Mouse (Mus musculus) liver, embryonic 15.5 days (tissue): ENCODE measurements around the gene Mfge8. TPM values are rescaled to one million over a fixed set of nuclear protein-coding genes. Genes with fewer than 3 reads are reported as not detected.

Experiments
- ATAC-seq: fragments of 200-750 bp; cut with Nextera tagmentation; 2 replicates; pipeline ENCODE4 v1.8.0; 2017; ENCODE audit warnings: moderate number of reproducible peaks, mild to moderate bottlenecking, moderate library complexity; ENCODE audit not compliant: insufficient read depth
- H3K27ac ChIP-seq: fragments of 300-500 bp; sonication (generic); replicated peaks from 2 replicates; pipeline ENCODE4 v1.5.1; 2015; ENCODE audit warnings: mild to moderate bottlenecking, inconsistent platforms
- H3K27me3 ChIP-seq: fragments of 300-500 bp; sonication (generic); 2 replicates; pipeline ENCODE4 v1.6.1; 2015; ENCODE audit warnings: mild to moderate bottlenecking, inconsistent platforms
- H3K36me3 ChIP-seq: fragments of 300-500 bp; sonication (generic); replicated peaks from 2 replicates; pipeline ENCODE4 v1.6.1; 2015; ENCODE audit warnings: moderate library complexity, mild to moderate bottlenecking, inconsistent platforms
- H3K4me1 ChIP-seq: fragments of 300-500 bp; sonication (generic); replicated peaks from 2 replicates; pipeline ENCODE4 v1.6.1; 2015; ENCODE audit warnings: inconsistent platforms
- H3K4me2 ChIP-seq: fragments of 300-500 bp; sonication (generic); 2 replicates; pipeline ENCODE4 v1.6.1; 2015; ENCODE audit warnings: moderate library complexity, mild to moderate bottlenecking, inconsistent platforms
- H3K4me3 ChIP-seq: fragments of 300-500 bp; sonication (generic); replicated peaks from 2 replicates; pipeline ENCODE4 v1.5.1; 2015; ENCODE audit warnings: mild to moderate bottlenecking, inconsistent platforms
- H3K9ac ChIP-seq: fragments of 300-500 bp; sonication (generic); 2 replicates; pipeline ENCODE4 v1.6.1; 2015; ENCODE audit warnings: moderate library complexity, mild to moderate bottlenecking, inconsistent platforms
- H3K9me3 ChIP-seq: fragments of 300-500 bp; sonication (generic); replicated peaks from 2 replicates; pipeline ENCODE4 v1.6.1; 2016; ENCODE audit warnings: inconsistent platforms
- WGBS: fragments of 180-500 bp; shearing (Covaris S2); methylation state at CpG from one replicate; pipeline ENCODE4 v1.1.7; 2015; ENCODE audit warnings: mixed read lengths; ENCODE audit not compliant: insufficient replicate concordance; 5-methylcytosine and 5-hydroxymethylcytosine counted together
- polyA plus RNA-seq: library from polyadenylated mRNA; unstranded; fragments of >200 nt; fragmentation: Nextera tagmentation; extraction: Ambion mirVana; gene quantifications from 2 replicates; pipeline ENCODE4 v1.2.1, GENCODE M21; 2015

The Mfge8 gene
- polyA plus RNA-seq: 82.5 and 90.8 TPM in 2 replicates

DNA sequence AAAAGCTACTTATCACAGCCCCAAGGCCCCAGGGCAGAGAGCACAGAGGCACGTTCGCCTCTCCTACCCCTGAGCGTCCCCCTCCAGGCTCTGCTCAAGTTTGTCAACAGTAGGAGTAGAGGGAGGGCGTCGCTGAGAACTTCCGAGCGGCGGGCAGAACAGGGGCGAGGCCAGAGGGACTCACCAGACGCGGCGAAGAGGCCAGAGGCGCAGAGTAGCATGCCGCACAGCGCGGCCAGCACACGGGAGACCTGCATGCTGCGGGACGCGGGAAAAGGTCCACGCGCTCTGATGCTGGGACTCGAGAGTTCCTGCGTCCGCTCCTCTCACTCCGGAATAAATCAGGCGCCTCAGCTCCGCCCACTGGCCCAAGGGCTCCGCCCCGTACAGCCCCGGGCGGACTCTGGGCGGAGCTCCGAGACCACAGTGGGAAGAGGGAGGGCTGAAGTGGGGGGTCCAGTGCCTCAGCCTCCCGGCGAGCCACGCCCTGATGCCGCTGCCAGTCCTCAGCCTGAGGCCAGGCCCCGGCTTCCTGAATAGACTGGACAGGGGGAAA lies at the start of gene Mfge8:
TSS of gene Mfge8 (minus strand) at position 350 of the 556 bp plus-strand sequence.
- H3K4me3 ChIP-seq: peak within 1 kb of the TSS; percentile 61
- peak within 1 kb of the TSS; percentile 78 for H3K4me2 ChIP-seq
- ATAC-seq: peak; percentile 80
- peak within 1 kb of the TSS; percentile 42; the same call in 1 of the 2 replicates for H3K9ac ChIP-seq
- under 1% methylated on average over 39 of the region's 39 CpGs for WGBS
- H3K9me3 ChIP-seq: no peaks in the 10 kb centered on the region
- 0 out of 2 replicates have a peak within 1 kb of the TSS, but pooled peaks have one; percentile 19 for H3K27ac ChIP-seq
- H3K4me1 ChIP-seq: peaks cover 25% of the 10 kb centered on the region
- H3K27me3 ChIP-seq: no peaks in the 10 kb centered on the region
- H3K36me3 ChIP-seq: no peaks in the 10 kb centered on the region

DNA sequence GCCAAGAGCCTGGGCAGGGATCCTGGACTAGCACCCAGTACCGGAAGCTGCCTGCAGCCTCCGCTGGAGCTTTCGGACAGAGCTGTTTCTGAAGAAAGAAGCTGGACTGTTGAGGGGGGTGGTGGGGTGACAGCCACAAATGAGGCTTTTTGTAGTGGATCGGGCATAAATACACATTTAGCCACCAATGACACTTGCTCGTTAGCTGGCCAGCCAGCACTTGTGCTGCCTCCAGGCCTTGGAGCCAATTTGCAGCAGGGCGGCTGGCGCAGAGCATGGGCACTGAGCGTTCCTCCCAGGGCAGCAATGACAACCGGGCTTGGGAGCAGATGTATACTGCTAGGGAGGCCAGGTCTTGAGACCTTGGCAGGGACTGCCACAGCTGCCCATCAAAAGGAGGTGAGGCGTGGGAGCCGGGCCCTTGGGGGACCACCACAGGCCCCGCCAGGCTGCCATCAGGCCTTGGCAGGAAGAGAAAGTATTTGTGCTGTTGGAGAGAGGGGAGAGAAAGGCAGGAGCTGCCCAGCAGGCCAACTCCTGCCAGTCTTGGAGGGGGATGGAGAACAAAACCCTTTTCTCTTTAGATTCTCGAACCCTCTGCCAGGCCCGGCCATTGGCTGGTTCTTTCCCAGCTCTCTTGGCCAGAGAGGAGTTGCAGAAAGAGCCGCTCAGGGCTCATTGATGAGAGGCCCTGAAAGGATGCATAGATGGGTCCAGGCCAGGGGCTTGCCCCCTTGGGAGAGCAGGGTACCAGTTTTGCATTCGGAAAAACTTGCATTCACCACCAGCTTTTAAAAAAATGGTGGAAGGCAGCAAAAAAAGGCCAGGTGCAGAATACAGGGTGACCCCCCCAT lies 45.9 kb upstream of the Mfge8 start:
- no peak overlapping the region for H3K27ac ChIP-seq
- no peaks in the 10 kb centered on the region for H3K9me3 ChIP-seq
- no peaks in the 10 kb centered on the region for H3K36me3 ChIP-seq
- H3K27me3 ChIP-seq: peaks cover 3% of the 10 kb centered on the region; the same call in 1 of the 2 replicates
- no peak overlapping the region for H3K9ac ChIP-seq
- no peak overlapping the region for H3K4me2 ChIP-seq
- ATAC-seq: no peak
- H3K4me3 ChIP-seq: no peak overlapping the region
- no peaks in the 10 kb centered on the region; the same call in 1 of the 2 replicates for H3K4me1 ChIP-seq
- 71% methylated on average over 16 of the region's 16 CpGs for WGBS

- no peaks in the 10 kb centered on the region; the same call in 1 of the 2 replicates for H3K4me1 ChIP-seq
- H3K9ac ChIP-seq: no peak overlapping the region
- H3K36me3 ChIP-seq: no peaks in the 10 kb centered on the region
- no peaks in the 10 kb centered on the region for H3K9me3 ChIP-seq
- no peak overlapping the region for H3K4me2 ChIP-seq
- H3K27ac ChIP-seq: no peak overlapping the region
- peaks cover 3% of the 10 kb centered on the region; the same call in 1 of the 2 replicates for H3K27me3 ChIP-seq
- 27% methylated on average over 5 of the region's 5 CpGs for WGBS
- no peak overlapping the region for H3K4me3 ChIP-seq
- no peak for ATAC-seq
These were observed 45.1 kb upstream of the Mfge8 start for GRCm38 (mm10) chr7:79193936-79194335.

GRCm38 (mm10) chr7:79191501-79191900 lies 42.6 kb upstream of the Mfge8 start:
- H3K4me3 ChIP-seq: no peak overlapping the region
- no peaks in the 10 kb centered on the region for H3K9me3 ChIP-seq
- 43% methylated on average over 5 of the region's 5 CpGs for WGBS
- peaks cover 3% of the 10 kb centered on the region; the same call in 1 of the 2 replicates for H3K27me3 ChIP-seq
- no peaks in the 10 kb centered on the region for H3K36me3 ChIP-seq
- no peak overlapping the region for H3K9ac ChIP-seq
- ATAC-seq: no peak
- no peak overlapping the region for H3K27ac ChIP-seq
- no peaks in the 10 kb centered on the region; the same call in 1 of the 2 replicates for H3K4me1 ChIP-seq
- no peak overlapping the region for H3K4me2 ChIP-seq

DNA sequence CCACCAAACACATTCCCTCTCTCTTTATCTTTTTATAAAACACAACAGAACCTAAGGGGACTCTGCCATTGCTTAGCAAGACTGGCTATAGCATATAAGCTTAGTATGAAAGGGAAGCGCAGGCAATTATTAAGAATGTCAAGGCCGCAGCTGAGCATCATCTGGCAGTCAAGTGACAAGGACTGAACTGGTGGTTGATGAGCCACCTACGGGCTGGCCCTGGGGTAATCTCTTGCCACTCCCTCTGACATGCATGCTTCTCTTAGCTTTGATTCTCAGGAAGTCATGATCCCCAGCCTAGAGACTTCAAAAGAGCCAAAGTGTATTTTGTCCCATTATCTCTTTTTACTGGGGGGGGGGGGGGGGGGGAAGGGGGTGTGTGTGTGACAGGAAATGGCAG lies 41.7 kb upstream of the Mfge8 start:
- no peaks in the 10 kb centered on the region for H3K9me3 ChIP-seq
- H3K27me3 ChIP-seq: peaks cover 3% of the 10 kb centered on the region; the same call in 1 of the 2 replicates
- no peak overlapping the region for H3K4me2 ChIP-seq
- H3K36me3 ChIP-seq: no peaks in the 10 kb centered on the region
- ATAC-seq: no peak
- no peak overlapping the region for H3K9ac ChIP-seq
- WGBS: 29% methylated on average over 3 of the region's 3 CpGs
- no peaks in the 10 kb centered on the region; the same call in 1 of the 2 replicates for H3K4me1 ChIP-seq
- H3K4me3 ChIP-seq: no peak overlapping the region
- H3K27ac ChIP-seq: no peak overlapping the region

GRCm38 (mm10) chr7:79189211-79189610 lies 40.4 kb upstream of the Mfge8 start:
- Histone ChIP-seq H3K9me3 (no peaks in the 10 kb centered on the region), H3K4me2 (no peak overlapping the region), H3K27me3 (peaks cover 3% of the 10 kb centered on the region; the same call in 1 of the 2 replicates), H3K27ac (no peak overlapping the region), H3K36me3 (no peaks in the 10 kb centered on the region), H3K4me3 (no peak overlapping the region), H3K9ac (no peak overlapping the region), H3K4me1 (no peaks in the 10 kb centered on the region; the same call in 1 of the 2 replicates)
- ATAC-seq: no peak
- 29% methylated on average over 3 of the region's 5 CpGs for WGBS

GRCm38 (mm10) chr7:79187591-79187990 lies 38.7 kb upstream of the Mfge8 start:
- Histone ChIP-seq H3K9me3 (no peaks in the 10 kb centered on the region), H3K36me3 (no peaks in the 10 kb centered on the region), H3K4me1 (no peaks in the 10 kb centered on the region), H3K4me3 (no peak overlapping the region), H3K27me3 (peaks cover 3% of the 10 kb centered on the region; the same call in 1 of the 2 replicates), H3K27ac (no peak overlapping the region), H3K9ac (no peak overlapping the region), H3K4me2 (no peak overlapping the region)
- 69% methylated on average over 2 of the region's 2 CpGs for WGBS
- no peak for ATAC-seq

DNA sequence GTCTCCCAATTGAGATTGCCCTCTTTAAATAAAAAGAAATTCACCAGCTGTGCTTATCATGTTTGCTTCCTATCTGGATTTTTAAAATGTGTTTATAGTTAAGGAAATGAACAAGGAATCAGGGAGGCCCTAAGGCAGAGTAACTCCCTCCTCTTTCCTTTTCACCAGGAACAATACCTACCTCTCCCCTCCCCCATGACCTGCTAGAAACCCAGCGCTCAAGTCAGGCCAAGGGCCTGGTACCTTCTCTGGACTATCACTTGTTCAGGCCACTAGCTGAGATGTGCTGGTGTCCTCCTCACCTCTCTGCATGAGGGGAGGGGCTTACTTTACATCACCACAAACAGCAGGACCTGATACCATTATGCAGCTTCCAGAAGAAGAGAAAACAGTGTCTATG lies 34.6 kb upstream of the Mfge8 start:
- H3K36me3 ChIP-seq: no peaks in the 10 kb centered on the region
- H3K4me1 ChIP-seq: no peaks in the 10 kb centered on the region
- no peaks in the 10 kb centered on the region for H3K9me3 ChIP-seq
- H3K27ac ChIP-seq: no peak overlapping the region
- no peaks in the 10 kb centered on the region for H3K27me3 ChIP-seq
- ATAC-seq: no peak
- no peak overlapping the region for H3K4me3 ChIP-seq
- H3K4me2 ChIP-seq: no peak overlapping the region
- no peak overlapping the region for H3K9ac ChIP-seq
- 45% methylated on average over 1 of the region's 1 CpGs for WGBS

DNA sequence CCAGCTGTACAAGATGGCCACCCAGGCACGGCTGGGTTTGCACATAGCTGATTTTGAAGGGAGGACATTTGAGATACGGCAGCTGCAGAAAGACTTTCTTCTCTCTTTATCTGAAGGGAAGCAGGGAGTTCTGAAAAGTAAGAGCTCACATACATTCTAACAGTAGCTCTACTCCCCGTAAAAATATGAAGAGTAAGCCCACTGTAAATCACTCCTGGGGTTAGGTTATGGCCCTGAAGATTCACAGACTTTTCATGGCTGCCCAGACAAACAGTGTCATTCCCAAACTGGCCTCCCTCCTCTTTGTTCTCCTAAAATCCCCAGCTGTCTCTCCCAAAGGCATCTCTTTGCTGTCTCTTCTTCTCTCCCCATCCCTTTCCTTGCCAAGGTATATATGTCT lies 24.9 kb upstream of the Mfge8 start:
- H3K4me2 ChIP-seq: no peak overlapping the region
- 0 out of 2 replicates have a peak, but pooled peaks cover 4% of the 10 kb centered on the region for H3K4me1 ChIP-seq
- H3K4me3 ChIP-seq: no peak overlapping the region
- ATAC-seq: no peak
- H3K36me3 ChIP-seq: no peaks in the 10 kb centered on the region
- H3K27ac ChIP-seq: no peak overlapping the region
- no peaks in the 10 kb centered on the region for H3K27me3 ChIP-seq
- WGBS: 59% methylated on average over 3 of the region's 3 CpGs
- H3K9me3 ChIP-seq: no peaks in the 10 kb centered on the region
- no peak overlapping the region for H3K9ac ChIP-seq

- ATAC-seq: peak; percentile 54
- WGBS: 63% methylated on average over 1 of the region's 1 CpGs
- no peak overlapping the region for H3K9ac ChIP-seq
- H3K27ac ChIP-seq: no peak overlapping the region
- H3K4me3 ChIP-seq: no peak overlapping the region
- 0 out of 2 replicates have a peak, but pooled peaks cover 4% of the 10 kb centered on the region for H3K4me1 ChIP-seq
- no peaks in the 10 kb centered on the region; the same call in 1 of the 2 replicates for H3K27me3 ChIP-seq
- H3K36me3 ChIP-seq: no peaks in the 10 kb centered on the region
- H3K4me2 ChIP-seq: no peak overlapping the region
- H3K9me3 ChIP-seq: no peaks in the 10 kb centered on the region
These were observed 22.9 kb upstream of the Mfge8 start for GRCm38 (mm10) chr7:79171782-79172181.

DNA sequence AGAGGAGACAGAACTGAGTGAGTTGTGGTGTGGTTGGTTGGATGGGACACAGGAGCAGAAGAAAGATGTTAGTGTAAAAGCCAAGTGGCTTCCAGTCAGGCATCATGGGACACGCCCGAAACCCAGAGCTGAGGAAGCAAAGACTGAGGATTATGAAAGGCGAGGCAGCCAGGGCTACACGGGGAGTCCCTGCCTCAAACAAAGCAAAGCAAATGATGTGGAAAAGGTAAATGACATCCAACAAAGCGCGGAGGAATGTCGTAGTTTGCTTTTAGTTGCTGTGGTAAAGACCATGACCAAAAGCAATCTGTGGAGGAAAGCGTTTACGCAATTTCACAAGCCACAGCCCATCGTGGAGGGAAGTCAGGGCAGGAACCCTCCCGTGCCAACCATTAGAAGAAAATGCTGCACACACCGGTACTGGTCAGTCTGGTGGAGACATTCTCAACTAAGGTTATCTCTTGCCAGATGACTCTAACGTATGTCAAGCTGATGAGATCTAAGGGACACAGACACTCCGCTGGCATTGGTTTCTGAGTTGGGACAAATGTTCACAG lies 18.2 kb upstream of the Mfge8 start:
- Histone ChIP-seq H3K27me3 (no peaks in the 10 kb centered on the region; the same call in 1 of the 2 replicates), H3K4me1 (no peaks in the 10 kb centered on the region), H3K4me2 (no peak overlapping the region), H3K27ac (no peak overlapping the region), H3K9me3 (no peaks in the 10 kb centered on the region), H3K36me3 (no peaks in the 10 kb centered on the region), H3K4me3 (no peak overlapping the region), H3K9ac (no peak overlapping the region)
- 44% methylated on average over 14 of the region's 14 CpGs for WGBS
- no peak for ATAC-seq
